Mouse (Mus musculus) cerebellum, adult 8-10 months (tissue): Measurements from ENCODE around the gene Khdrbs1.
"Not testable (repeated sequence)": the region's sequence is repeated elsewhere in the genome, so short reads cannot be mapped to it uniquely, and the experiment has no call there.

Experiments
- DNase-seq: peaks from one replicate; pipeline ENCODE4 v3.0.0; 2022

The Khdrbs1 gene

GRCm38 (mm10) chr4:129742232-129743009 is at the start of gene Khdrbs1:
Gene Khdrbs1, minus strand, starts transcription at chr4:129742303.
- peak; percentile 94 for DNase-seq

DNA sequence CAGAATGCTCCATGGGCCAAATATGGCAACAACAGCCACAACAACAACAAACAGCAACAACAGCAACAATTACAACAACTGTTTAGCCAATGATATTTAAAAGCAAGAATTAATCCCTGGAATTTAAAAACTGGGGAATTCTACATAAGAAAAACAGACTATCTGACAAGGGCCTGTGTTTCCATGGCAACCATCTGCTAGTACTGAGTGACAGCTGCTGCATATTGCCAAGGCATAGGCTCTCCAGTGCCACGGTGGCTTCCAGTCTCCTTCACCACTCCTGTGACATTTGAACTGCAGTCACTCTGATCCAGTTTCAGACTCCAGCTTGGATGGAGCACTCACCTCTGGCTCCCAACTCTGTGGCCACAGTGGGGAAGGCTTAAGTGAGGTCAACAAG is 49.3 kb upstream of the Khdrbs1 start:
- no peak for DNase-seq

GRCm38 (mm10) chr4:129790475-129790874 is 48.4 kb upstream of the Khdrbs1 start:
- DNase-seq = no peak

GRCm38 (mm10) chr4:129789635-129790034 is 47.5 kb upstream of the Khdrbs1 start:
- no peak for DNase-seq

GRCm38 (mm10) chr4:129788693-129789092 is 46.6 kb upstream of the Khdrbs1 start:
- DNase-seq = no peak

- peak; percentile 73 for DNase-seq
These were observed 43.1 kb upstream of the Khdrbs1 start for GRCm38 (mm10) chr4:129785178-129785577.

GRCm38 (mm10) chr4:129783506-129783905 is 41.4 kb upstream of the Khdrbs1 start:
- DNase-seq = no peak

DNA sequence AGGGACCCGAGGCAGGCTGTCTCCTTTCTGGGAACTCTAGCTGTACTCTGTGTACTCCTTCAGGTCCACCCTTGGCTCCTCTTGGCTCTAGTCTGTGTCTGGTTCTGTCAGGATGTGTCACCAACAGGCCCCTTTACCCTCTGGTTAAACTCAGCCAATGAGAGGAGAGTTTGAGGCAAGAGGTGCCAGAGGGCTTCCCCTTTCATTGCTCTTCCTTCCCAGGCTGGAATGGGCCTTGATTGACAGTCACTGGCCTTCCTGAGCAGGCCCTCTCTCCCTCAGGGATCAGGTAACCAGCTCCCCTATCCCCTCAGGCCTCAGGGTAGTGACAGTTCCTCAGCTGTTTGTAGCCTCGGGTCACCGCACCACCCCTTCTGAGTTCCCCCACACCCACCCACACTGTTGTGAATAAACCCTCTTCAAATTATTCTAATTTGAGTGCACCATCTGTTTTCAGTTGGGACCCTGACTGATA is 40.8 kb upstream of the Khdrbs1 start:
- DNase-seq = no peak

DNA sequence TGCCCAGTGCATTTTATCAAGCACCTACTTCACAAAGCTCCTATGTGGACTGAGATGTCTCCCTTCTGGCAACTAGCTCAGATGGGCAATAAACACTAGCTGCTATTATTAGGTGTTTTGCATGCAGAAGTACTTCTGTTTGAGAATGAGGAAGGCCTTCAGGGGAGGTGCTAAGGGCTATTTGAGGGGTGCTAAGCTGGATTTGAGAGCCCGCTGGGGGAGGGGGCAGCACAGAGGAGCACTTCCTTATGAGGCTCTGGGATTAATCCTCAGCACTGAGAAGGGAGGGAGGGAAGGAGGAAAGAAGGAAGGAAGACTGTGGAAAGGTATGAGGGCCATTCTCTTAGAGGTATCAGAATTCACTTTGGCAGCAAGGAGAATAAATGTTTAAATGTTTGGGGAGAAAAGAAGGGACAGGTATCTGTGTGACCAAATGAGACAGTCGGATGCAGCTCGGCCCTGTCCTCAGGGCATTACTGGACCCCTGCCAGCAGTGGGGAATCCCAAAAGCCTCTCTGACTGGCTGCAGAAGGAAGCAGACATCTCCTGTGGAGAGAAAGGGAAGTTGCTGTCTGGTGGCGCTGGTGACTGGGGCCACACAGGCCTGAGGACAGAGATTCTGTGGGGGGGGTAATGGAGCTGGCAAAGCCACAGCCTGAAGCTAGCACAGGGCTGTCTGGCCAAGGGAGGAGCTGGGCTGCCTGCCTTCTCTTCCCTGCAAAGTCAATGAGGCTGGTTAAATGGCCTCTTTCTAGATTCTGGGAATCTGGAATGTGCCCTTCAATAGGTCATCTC is 40.0 kb upstream of the Khdrbs1 start:
- peak; percentile 15 for DNase-seq

DNA sequence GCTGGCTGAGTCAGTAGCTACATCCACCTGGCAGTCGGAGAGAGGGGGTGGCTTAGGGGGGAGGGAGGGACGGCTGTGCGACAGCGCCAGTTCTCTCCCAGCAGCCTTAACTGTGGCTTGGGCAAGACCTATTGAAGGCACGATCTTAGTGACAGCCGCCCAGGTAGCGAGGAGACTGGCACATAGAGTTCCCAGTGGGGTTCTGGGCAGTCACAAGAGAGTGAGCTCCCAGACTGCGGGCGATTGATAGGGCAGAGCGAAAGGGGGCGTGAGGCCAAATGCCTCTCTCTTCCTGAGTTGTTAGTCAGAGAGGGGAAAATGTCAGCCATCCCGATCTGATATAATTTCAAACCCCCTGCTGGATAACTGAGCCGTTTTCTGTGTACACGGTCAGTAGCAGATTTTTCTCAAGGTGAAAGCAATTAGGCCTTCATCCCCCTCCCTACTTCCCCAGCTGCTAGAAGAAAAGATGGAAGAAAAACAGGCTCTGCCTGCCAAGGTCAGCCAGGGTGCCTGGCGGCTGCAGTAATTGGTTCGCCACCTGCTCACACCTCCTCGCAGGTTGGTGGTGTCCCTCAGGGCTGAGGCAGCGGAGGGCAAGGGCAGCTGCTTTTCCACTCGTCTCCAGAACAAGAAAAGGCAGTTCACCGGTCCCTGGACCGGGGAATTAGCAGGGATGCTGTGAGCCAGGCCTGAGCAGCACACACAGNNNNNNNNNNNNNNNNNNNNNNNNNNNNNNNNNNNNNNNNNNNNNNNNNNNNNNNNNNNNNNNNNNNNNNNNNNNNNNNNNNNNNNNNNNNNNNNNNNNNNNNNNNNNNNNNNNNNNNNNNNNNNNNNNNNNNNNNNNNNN is 29.8 kb upstream of the Khdrbs1 start:
- peak; percentile 25 for DNase-seq

- DNase-seq = no peak
These were observed 29.2 kb upstream of the Khdrbs1 start for GRCm38 (mm10) chr4:129771314-129771671.

DNA sequence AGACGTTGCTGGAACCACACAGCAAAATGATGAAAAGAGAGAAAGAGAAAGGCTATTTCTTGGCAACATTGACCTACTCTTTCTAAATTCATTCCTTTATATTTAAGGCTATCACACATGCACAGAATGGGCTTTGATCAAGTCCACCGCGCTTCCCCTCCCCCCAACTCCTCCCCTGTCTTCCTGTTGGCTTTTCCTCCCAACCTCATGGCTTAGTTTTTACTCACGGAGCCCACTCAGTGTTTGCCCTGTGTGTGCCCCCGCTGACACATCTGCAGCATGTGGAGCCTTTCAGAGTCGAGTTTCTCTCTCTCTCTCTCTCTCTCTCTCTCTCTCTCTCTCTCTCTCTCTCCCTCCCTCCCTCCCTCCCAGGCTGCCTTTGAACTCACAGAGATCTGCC is 28.5 kb upstream of the Khdrbs1 start:
- no peak for DNase-seq

GRCm38 (mm10) chr4:129768742-129769141 is 26.6 kb upstream of the Khdrbs1 start:
- not testable (repeated sequence) for DNase-seq

DNA sequence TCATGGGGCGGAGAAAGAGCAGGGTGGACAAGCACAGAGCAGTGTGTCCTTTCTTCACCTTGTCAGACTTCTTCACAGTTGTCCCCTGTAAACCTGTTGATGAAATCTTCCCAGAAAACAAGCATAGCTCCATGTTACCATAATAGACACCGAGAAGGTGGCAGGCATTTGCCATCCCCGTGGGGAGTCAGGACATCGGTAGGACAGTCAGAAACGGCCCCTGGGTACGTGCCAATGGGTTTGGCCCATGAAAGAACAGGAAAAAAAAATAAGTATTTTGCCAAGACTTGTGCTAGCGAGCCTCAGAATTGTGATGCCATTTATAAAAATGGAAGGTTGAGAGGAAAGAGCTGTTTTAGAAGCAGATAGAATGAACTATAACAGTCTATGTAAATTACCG is 25.7 kb upstream of the Khdrbs1 start:
- peak; percentile 40 for DNase-seq

DNA sequence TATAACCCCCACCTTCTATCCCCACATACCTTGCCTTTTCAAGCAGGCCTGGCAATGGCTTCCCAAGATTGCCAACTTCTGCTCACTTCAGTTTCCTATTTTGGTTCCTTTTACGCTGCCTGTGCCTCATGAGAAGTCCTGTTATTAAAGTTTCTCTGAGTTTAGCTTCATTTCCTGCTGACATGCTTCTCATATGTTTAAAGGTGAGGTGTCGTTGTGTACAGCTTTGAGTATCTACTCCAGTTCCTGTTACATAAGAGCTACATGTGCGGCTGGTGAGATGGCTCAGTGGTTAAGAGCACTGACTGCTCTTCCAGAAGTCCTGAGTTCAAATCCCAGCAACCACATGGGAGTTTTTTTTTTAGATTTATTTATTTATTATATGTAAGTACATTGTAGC is 23.2 kb upstream of the Khdrbs1 start:
- no peak for DNase-seq

- not testable (repeated sequence) for DNase-seq
These were observed 20.4 kb upstream of the Khdrbs1 start for GRCm38 (mm10) chr4:129762496-129762895.

DNA sequence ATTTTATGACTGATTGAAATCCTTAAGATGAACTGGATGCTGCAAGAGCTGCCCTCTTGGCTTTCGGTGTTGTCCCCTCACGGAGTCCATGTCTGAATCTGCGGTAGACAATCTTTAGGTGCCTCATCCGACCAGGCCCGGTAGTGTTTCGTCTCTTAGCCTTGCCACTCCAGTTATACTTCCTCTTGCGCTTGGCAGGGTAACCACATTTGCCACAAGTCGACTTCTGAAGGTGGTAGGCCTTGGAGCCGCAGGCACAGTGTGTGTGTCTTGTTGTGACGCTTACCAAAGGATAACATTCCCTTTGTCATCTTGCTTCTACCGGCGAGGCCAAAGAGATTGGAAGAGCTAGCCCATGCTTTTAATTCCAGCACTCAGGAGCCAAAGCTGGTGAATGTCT is 19.5 kb upstream of the Khdrbs1 start:
- no peak for DNase-seq

GRCm38 (mm10) chr4:129755455-129755854 is 13.4 kb upstream of the Khdrbs1 start:
- no peak for DNase-seq

GRCm38 (mm10) chr4:129754742-129755141 is 12.6 kb upstream of the Khdrbs1 start:
- DNase-seq = no peak

DNA sequence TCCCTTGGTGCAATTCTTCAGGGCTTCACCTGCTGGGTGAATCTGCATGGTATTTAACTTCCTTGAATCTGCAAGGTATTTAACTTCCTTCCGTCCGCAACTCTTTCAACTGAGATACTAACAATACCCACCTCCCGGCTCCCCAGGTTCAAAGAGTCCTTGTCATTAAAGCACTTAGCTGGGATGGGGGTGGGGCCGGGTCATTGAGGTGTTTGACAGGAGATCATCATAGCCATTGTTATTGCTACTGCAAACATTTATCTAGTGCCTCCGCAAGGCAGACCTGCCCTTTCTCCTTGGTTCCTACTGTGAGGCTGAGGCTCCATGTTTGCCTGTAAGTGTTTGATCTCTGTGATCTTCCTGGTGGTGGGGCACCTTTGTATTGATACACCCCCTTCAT is 8.3 kb upstream of the Khdrbs1 start:
- no peak for DNase-seq

DNA sequence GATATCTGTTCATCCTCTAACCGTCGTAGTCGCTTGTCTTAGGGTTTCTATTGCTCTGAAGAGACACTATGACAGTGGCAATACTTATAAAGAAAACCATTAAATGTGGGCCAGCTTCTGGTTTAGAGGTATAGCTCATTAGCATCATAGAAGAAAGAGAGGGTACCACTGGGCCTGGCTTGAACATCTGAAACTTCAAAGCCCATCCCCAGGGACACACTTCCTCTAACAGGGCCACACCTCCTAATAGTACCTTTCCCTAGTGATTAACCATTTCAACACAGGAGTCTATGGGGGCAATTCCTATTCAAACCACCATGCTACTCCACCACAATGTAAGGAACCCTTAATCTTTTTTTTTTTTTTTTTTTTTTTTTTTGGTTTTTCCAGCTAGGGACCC is 4.5 kb upstream of the Khdrbs1 start:
- no peak for DNase-seq

DNA sequence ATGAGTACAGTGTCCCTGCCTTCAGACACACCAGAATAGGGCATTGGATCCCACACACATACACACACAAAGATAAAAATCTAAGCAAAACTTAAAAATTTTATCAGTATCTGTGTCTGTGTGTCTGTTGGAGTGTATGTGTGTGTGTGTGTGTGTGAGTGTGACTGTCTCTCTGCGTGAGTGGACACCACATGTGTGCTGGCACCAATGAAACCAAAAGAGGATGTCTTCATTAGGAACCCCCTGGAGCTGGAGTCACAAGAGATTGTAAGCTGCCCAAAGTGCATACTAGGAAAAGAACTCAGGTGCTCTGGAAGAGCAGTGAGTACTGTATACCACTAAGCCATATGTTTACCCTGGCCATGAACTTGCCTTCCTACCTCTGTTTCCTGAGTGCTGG is 4.0 kb upstream of the Khdrbs1 start:
- no peak for DNase-seq

- DNase-seq = peak; percentile 11
These were observed 1.4 kb upstream of the Khdrbs1 start for GRCm38 (mm10) chr4:129743494-129743893.
